Mouse (Mus musculus): Measurements from ENCODE around the gene Cacna1e. TPM values are rescaled to one million over a fixed set of nuclear protein-coding genes. Genes with fewer than 3 reads are reported as not detected.

The Cacna1e gene
- polyA plus RNA-seq, 1 experiment from 2014 or later = 0.05 TPM

DNA sequence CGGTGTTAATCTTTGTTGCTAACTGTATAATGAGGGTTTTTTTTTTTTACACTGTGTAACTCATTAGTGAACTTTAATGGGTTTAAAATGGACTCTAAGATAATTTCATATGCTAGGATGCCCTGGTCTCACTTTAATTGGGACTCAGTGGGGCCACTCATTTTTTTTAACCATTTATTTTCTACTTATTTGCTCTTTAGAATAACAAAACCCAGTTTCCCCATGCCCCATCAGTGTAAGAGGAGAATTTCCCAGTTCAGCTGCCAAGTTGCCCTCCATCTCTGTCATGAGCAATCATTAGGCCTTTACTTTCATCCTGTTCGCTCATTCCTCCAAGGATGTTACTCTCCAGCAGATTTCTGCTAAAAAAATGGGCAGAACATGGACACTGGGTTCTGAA is 425.7 kb downstream of the Cacna1e start:
- 69% methylated on average over 2 of the region's 2 CpGs for WGBS (ENCODE audit: insufficient replicate concordance)
- Histone ChIP-seq H3K27ac (no peak overlapping the region), H3K4me1 (no peaks in the 10 kb centered on the region), H3K9ac (no peak overlapping the region), H3K36me3 (no peaks in the 10 kb centered on the region), H3K27me3 (replicated peaks) (no peaks in the 10 kb centered on the region), H3K4me3 (no peak overlapping the region), H3K4me2 (no peak overlapping the region), H3K9me3 (replicated peaks) (no peaks in the 10 kb centered on the region)
- ATAC-seq = no peak

DNA sequence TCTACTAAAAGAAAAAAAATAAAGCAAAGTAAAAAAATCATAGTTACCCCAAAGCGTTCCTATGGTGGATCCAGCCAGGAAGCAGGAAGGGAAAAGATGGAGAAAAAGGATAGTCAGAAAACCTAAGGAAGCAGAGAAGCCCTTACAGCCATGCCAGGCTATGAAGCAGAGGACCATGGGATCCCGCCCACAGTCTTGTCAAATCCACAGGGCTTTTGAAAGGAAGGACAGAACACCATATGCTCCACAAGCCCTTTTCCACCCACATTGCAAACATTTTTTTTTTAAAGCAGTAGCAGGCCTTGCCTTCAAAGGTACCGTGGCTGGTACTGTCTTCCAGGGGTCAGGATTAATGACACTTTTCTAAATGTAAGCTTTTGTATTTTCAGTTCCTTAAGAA is 433.5 kb downstream of the Cacna1e start:
- H3K4me3 ChIP-seq = no peak overlapping the region
- 74% methylated on average over 3 of the region's 3 CpGs for WGBS (ENCODE audit: insufficient replicate concordance)
- H3K36me3 ChIP-seq = no peaks in the 10 kb centered on the region
- H3K27me3 ChIP-seq (replicated peaks) = no peaks in the 10 kb centered on the region
- H3K4me1 ChIP-seq = no peaks in the 10 kb centered on the region
- no peaks in the 10 kb centered on the region for H3K9me3 ChIP-seq (replicated peaks)
- ATAC-seq = no peak
- no peak overlapping the region for H3K9ac ChIP-seq
- no peak overlapping the region for H3K27ac ChIP-seq
- H3K4me2 ChIP-seq = no peak overlapping the region

DNA sequence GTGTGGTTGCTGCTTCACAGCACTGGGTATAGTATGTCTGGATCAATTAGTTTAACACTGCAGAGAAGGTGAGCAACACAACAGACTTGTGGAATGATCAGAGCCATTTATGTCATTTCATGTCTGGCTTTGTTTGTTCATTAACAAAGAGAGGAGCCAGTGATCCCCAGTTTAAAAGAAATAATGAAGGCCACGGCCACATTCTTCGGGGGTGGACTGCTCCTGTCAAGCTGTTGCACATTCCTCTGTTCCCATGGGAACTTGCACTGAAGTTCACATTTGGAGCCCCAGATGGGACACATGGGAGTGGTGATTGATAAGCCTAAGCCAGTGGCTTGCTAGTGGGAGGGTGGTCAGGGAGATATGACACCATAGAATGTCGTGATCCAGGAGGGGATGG is 437.8 kb downstream of the Cacna1e start:
- ATAC-seq = no peak

DNA sequence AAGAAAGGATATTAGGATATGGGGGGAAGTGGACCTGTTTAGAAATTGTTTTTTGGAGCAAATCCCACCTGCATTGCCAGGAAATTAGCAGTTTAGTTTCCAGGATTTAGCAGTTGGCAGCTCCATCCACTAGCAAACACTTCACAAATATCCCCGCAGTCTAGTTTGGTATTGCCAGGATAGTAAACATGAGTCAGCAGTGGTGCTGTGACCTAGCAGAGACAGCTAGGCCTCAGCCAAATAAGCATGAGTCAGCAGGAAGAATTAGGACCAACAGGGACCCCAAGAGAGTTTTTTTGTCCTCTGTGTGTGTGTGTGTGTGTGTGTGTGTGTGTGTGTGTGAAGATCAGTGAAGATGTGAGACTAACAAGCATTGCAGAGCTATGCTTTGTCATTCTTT is 450.8 kb downstream of the Cacna1e start:
- Histone ChIP-seq H3K9me3 (replicated peaks) (no peaks in the 10 kb centered on the region), H3K27ac (no peak overlapping the region), H3K36me3 (no peaks in the 10 kb centered on the region), H3K4me1 (no peaks in the 10 kb centered on the region), H3K4me3 (no peak overlapping the region), H3K4me2 (no peak overlapping the region), H3K27me3 (replicated peaks) (no peaks in the 10 kb centered on the region), H3K9ac (no peak overlapping the region)
- WGBS (ENCODE audit: insufficient replicate concordance) = 77% methylated on average over 1 of the region's 1 CpGs
- no peak for ATAC-seq

More for the DNA sequence above, 437.8 kb downstream of the Cacna1e start:
- H3K36me3 ChIP-seq = no peaks in the 10 kb centered on the region
- no peak overlapping the region for H3K27ac ChIP-seq
- H3K4me1 ChIP-seq = no peaks in the 10 kb centered on the region
- H3K4me3 ChIP-seq = no peak overlapping the region
- H3K9ac ChIP-seq = no peak overlapping the region
- 49% methylated on average over 3 of the region's 3 CpGs for WGBS (ENCODE audit: insufficient replicate concordance)
- H3K9me3 ChIP-seq (replicated peaks) = no peaks in the 10 kb centered on the region
- no peak overlapping the region for H3K4me2 ChIP-seq
- no peaks in the 10 kb centered on the region for H3K27me3 ChIP-seq (replicated peaks)

DNA sequence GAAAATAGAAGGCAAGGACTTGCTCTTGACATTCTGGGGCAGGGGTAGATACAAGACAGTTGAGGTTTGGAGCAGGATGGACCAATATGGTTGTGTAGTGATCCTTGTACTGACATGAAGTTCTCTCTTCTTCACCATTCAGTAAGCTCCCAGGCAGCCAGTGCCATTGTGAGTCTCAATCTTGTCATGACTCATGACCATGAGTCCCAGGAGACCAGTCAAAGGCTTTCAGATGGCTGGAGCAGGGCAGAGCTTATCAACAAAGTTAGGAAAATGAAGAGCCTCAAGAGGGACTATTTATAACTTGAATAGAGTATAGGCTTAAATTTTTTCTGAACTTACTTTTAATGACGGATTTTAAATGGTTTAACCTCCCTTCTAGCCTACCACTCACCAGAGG is 451.2 kb downstream of the Cacna1e start:
- 44% methylated on average over 1 of the region's 1 CpGs for WGBS (ENCODE audit: insufficient replicate concordance)
- no peak overlapping the region for H3K4me3 ChIP-seq
- H3K27me3 ChIP-seq (replicated peaks) = no peaks in the 10 kb centered on the region
- no peaks in the 10 kb centered on the region for H3K36me3 ChIP-seq
- no peak for ATAC-seq
- no peak overlapping the region for H3K9ac ChIP-seq
- H3K4me2 ChIP-seq = no peak overlapping the region
- no peaks in the 10 kb centered on the region for H3K9me3 ChIP-seq (replicated peaks)
- no peaks in the 10 kb centered on the region for H3K4me1 ChIP-seq
- H3K27ac ChIP-seq = no peak overlapping the region

DNA sequence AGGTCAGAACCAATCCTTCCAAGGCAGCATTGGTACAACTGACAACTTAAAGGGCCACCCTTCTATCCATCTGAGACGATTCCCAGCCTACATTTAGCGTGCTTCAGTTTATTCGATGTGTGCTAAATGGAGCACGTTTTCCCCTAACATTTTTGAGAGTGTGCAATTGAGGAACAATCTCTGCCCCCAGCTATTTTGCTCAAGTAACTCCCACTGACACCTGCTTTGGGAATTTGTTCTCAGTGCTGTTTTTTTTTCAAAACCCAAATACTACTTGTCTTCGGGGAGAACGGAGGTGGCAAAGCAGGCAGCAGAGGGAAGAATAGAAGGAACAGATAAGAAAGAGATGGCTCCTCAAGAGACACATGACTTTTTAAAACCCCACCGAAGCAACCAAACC is 456.0 kb downstream of the Cacna1e start:
- ATAC-seq = no peak
- no peaks in the 10 kb centered on the region for H3K36me3 ChIP-seq
- 65% methylated on average over 7 of the region's 7 CpGs for WGBS (ENCODE audit: insufficient replicate concordance)
- no peaks in the 10 kb centered on the region for H3K27me3 ChIP-seq (replicated peaks)
- no peak overlapping the region for H3K27ac ChIP-seq
- H3K4me2 ChIP-seq = no peak overlapping the region
- no peaks in the 10 kb centered on the region for H3K4me1 ChIP-seq
- H3K9ac ChIP-seq = no peak overlapping the region
- no peaks in the 10 kb centered on the region for H3K9me3 ChIP-seq (replicated peaks)
- no peak overlapping the region for H3K4me3 ChIP-seq

DNA sequence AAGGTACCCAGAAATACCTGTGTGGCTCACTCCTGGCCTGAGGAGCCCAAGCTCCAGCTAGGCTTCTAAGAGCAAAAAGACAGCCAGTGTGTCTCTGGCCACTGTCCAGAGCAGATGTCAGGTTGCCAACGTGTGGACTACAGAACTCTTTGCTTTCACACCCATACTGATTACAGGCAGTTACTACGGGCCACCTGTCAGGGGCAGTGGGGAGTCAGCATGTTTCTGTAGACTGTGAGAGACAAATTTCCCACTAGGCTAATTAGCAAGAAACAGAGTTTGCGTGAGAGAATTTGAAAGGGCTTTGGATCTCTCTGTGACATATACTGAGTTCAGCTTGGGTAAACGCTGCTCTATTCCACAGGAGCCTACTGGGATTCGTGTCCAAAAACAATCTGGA is 466.0 kb downstream of the Cacna1e start:
- Histone ChIP-seq H3K4me2 (no peak overlapping the region), H3K9me3 (replicated peaks) (no peaks in the 10 kb centered on the region), H3K4me1 (no peaks in the 10 kb centered on the region), H3K4me3 (no peak overlapping the region), H3K27me3 (replicated peaks) (no peaks in the 10 kb centered on the region), H3K9ac (no peak overlapping the region), H3K36me3 (no peaks in the 10 kb centered on the region), H3K27ac (no peak overlapping the region)
- 53% methylated on average over 5 of the region's 5 CpGs for WGBS (ENCODE audit: insufficient replicate concordance)
- ATAC-seq = no peak

DNA sequence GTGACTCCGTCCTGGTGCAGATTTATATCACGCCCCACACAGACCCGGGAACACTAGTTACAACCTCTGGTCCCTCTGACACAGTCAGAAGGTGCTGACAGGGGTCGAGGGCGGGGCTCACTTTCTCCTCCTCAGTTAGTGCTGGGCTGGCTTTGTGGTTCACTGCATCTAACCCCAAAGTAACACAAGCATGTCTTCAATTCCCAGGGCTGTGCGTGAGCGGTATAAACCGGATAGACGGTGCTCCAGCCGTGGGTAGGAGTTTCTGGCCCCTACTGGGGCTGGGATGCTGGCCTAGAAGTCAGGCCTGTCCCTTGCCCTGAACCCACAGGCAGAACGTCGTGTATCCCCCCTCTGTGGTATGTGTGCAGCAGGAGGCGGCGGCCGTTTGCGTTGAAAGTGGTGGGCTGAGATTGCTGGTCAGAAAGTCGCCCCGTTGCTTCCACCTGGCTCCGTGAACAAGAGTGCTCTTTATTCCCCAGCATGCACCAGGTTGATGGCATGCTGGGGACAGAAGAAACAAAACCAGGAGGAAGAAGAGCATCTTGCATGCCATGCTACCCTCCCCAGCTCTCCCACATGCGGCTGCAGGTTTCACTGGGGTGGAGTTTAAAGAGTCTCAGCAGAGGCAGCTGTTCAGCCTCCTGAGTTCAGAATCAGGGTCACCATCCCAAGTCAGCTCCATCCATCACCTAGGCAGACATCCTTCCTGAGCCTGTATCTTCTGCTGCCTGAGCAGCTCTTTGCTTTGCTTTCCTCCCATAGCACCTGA is 467.7 kb downstream of the Cacna1e start:
- Histone ChIP-seq H3K9me3 (replicated peaks) (no peaks in the 10 kb centered on the region), H3K4me3 (no peak overlapping the region), H3K4me1 (no peaks in the 10 kb centered on the region), H3K4me2 (no peak overlapping the region), H3K9ac (no peak overlapping the region), H3K36me3 (no peaks in the 10 kb centered on the region), H3K27me3 (replicated peaks) (no peaks in the 10 kb centered on the region), H3K27ac (no peak overlapping the region)
- ATAC-seq = no peak
- 62% methylated on average over 20 of the region's 20 CpGs for WGBS (ENCODE audit: insufficient replicate concordance)

DNA sequence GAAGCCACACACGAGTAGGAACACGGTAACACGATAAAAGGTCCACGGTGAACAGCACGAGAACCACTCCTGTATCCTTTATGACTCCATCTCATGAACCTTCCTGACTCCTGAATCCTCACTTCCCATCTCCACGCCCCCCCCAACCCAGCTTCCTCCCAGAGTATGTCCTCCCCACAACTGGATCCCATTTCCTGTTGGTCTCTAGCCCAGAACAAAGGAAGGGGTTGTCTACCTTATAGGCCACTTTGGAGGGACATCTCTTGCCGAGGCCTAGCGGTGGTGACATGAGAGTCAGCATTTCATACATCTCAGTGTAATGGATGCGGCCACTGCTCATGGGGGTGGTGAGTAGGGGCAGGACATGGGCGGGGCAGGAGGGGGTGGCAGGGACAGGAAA is 468.5 kb downstream of the Cacna1e start:
- no peak for ATAC-seq
- WGBS (ENCODE audit: insufficient replicate concordance) = 62% methylated on average over 10 of the region's 10 CpGs
- H3K27me3 ChIP-seq (replicated peaks) = no peaks in the 10 kb centered on the region
- no peak overlapping the region for H3K27ac ChIP-seq
- H3K36me3 ChIP-seq = no peaks in the 10 kb centered on the region
- H3K4me2 ChIP-seq = no peak overlapping the region
- H3K9me3 ChIP-seq (replicated peaks) = no peaks in the 10 kb centered on the region
- H3K9ac ChIP-seq = no peak overlapping the region
- H3K4me3 ChIP-seq = no peak overlapping the region
- no peaks in the 10 kb centered on the region for H3K4me1 ChIP-seq

DNA sequence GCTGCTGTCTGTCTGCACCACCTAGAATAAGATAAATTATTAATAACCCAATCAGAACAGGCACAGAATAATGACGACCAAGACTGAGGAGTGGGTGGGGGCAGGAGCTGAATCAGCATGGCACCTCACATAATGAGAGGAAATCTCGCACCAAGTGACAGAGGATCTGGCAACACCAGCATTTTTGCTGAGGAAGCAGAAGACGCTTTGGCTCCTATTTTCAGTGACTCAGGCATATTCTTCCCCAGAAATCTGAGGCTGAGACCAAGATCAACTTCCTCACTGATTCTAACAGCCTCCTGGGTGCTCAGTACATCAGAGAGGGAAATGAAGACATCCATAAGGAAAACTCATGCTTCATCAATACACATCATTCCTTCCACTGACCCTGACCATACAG is 471.2 kb downstream of the Cacna1e start:
- WGBS (ENCODE audit: insufficient replicate concordance) = 48% methylated on average over 3 of the region's 3 CpGs
- H3K4me1 ChIP-seq = no peaks in the 10 kb centered on the region
- H3K9me3 ChIP-seq (replicated peaks) = no peaks in the 10 kb centered on the region
- H3K4me2 ChIP-seq = no peak overlapping the region
- H3K4me3 ChIP-seq = no peak overlapping the region
- H3K36me3 ChIP-seq = no peaks in the 10 kb centered on the region
- no peaks in the 10 kb centered on the region for H3K27me3 ChIP-seq (replicated peaks)
- H3K9ac ChIP-seq = no peak overlapping the region
- ATAC-seq = no peak
- H3K27ac ChIP-seq = no peak overlapping the region

DNA sequence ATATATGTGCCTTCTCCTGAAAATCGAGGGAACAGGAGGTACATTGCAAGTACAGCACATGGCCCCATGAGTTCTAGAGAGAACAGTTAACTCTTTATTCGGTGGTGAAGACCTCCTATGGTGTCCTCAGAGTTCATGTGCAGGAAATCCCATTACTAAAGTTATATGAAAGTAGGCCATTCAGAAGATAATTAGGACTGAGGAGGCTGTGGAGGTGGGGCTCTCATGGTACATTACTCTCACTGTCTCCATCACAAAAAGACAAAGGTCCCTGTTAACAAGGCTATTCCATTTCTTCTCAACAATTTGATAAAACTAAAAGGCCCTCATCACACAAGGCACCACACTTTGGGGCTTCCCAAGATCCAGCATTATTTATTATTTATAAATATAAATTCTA is 475.2 kb downstream of the Cacna1e start:
- no peak overlapping the region for H3K9ac ChIP-seq
- no peak overlapping the region for H3K4me3 ChIP-seq
- ATAC-seq = no peak
- no peaks in the 10 kb centered on the region for H3K4me1 ChIP-seq
- H3K36me3 ChIP-seq = no peaks in the 10 kb centered on the region
- WGBS (ENCODE audit: insufficient replicate concordance) = 51% methylated on average over 2 of the region's 2 CpGs
- no peaks in the 10 kb centered on the region for H3K27me3 ChIP-seq (replicated peaks)
- H3K4me2 ChIP-seq = no peak overlapping the region
- H3K27ac ChIP-seq = no peak overlapping the region
- H3K9me3 ChIP-seq (replicated peaks) = no peaks in the 10 kb centered on the region

DNA sequence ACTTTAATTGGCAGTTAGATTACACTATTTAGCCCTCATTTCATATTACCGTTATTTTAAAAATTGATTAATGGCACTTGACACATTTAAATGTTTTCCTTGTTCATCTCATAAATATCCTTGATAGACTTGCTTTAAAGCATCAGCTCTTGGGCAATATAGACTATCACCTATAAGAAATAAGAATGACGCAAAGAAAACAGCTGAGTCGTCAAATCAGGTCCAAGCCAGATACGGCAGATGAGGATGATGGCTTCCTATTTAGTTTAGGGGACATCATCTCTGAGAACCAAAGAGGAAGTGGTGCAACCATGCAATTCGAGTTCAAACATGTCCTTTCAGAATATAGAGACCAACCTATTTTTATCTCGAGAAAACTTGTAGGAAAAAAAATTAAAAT is 492.3 kb downstream of the Cacna1e start:
- ATAC-seq = no peak
- Histone ChIP-seq H3K4me3 (no peak overlapping the region), H3K36me3 (no peaks in the 10 kb centered on the region), H3K4me1 (no peaks in the 10 kb centered on the region), H3K4me2 (no peak overlapping the region), H3K9me3 (replicated peaks) (no peaks in the 10 kb centered on the region), H3K27me3 (replicated peaks) (no peaks in the 10 kb centered on the region), H3K9ac (no peak overlapping the region), H3K27ac (no peak overlapping the region)
- 58% methylated on average over 6 of the region's 6 CpGs for WGBS (ENCODE audit: insufficient replicate concordance)
